In the genomic region with DNA sequence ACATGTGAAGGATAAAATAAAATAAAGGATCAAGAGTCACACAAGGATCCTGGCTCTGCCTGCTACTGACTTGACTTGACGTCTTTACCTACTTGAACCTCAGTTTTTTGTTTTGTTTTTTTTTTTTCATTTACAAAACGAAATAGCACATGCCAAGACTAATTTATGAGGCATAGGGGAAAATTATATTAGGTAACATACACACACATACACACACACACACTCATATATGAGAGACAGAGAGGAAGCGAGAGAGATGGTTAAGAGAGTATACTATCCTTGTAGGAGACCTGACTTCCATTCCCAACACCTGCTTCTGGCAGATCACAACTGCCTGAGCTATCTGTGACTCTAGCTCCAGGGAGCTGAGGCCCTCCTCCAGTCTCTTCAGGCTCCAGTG, we compare ENCODE assay signal across 8 mouse cellular contexts. TPM values are rescaled to one million over a fixed set of nuclear protein-coding genes. Genes with fewer than 3 reads are reported as not detected.
DNase-seq lines count a peak whose midpoint lies in the region; ATAC-seq and TF ChIP-seq lines count a peak whose summit lies in the region.

Macf1 (minus strand) TSS at position 101 of the 400 bp plus-strand sequence.

- ATAC-seq in embryonic facial prominence, embryonic 14.5 days (ENCODE audit: low read depth) = no peak
- no peak for ATAC-seq in heart, embryonic 16.5 days (replicated peaks; ENCODE audit: extremely low read depth, insufficient read depth, low FRiP score)
- no peak for ATAC-seq in neural tube, embryonic 15.5 days (ENCODE audit: low FRiP score)

- H3K4me2 ChIP-seq in embryonic facial prominence, embryonic 14.5 days (ENCODE audit: low read depth, low read length) = no peak within 1 kb of the TSS
- H3K4me2 ChIP-seq in heart, embryonic 16.5 days (ENCODE audit: low read depth, low read length) = no peak within 1 kb of the TSS
- H3K4me2 ChIP-seq in neural tube, embryonic 15.5 days = peak within 1 kb of the TSS; percentile 74

- no peak for DNase-seq in spleen, adult 2 months (ENCODE audit: low read depth in 1 of 2, low spot score in 2 of 2)
- DNase-seq in spleen, postnatal 4 days (ENCODE audit: low spot score in 2 of 2) = no peak
- DNase-seq in embryonic facial prominence, embryonic 14.5 days (ENCODE audit: low spot score) = no peak
- DNase-seq in left cerebral cortex, postnatal 36 days (ENCODE audit: low spot score in 2 of 2) = no peak
- no peak for DNase-seq in embryo, embryonic 11 days
- DNase-seq in right cerebral cortex, adult 2 months (ENCODE audit: low spot score in 2 of 2) = no peak

- H3K36me3 ChIP-seq in spleen, adult 2 months (ENCODE audit: control insufficient read depth, insufficient read depth, low read length) = no peaks in the 10 kb centered on the region
- H3K36me3 ChIP-seq in embryonic facial prominence, embryonic 14.5 days (ENCODE audit: control insufficient read depth, insufficient read depth, low read length) = 0 out of 2 replicates have a peak, but pooled peaks cover 10% of the 10 kb centered on the region
- no peaks in the 10 kb centered on the region for H3K36me3 ChIP-seq in heart, embryonic 16.5 days (ENCODE audit: control insufficient read depth, insufficient read depth)
- peaks cover 27% of the 10 kb centered on the region for H3K36me3 ChIP-seq in neural tube, embryonic 15.5 days

- intact Hi-C loops in left cerebral cortex, postnatal 36 days (cut with DNase I) = loop anchor here (5.0 kb wide), 1 partner anchor 33 kb away; the partner anchor contains the start of gene Ndufs5

- no peak within 1 kb of the TSS for H3K27ac ChIP-seq in spleen, adult 2 months (ENCODE audit: insufficient read depth, low read length)
- H3K27ac ChIP-seq in embryonic facial prominence, embryonic 14.5 days (replicated peaks; ENCODE audit: low read depth, low read length) = no peak within 1 kb of the TSS
- no peak within 1 kb of the TSS for H3K27ac ChIP-seq in heart, embryonic 16.5 days (ENCODE audit: low read length)
- H3K27ac ChIP-seq in neural tube, embryonic 15.5 days (replicated peaks) = peak within 1 kb of the TSS; percentile 90; the same call in 1 of the 2 replicates

- TF ChIP-seq CTCF in spleen, adult 2 months (IDR thresholded peaks at IDR 0.05; ENCODE audit: extremely low read depth, insufficient read depth, insufficient read length, insufficient replicate concordance) = no peak

- WGBS in spleen, adult 2 months = 81% methylated on average over 3 of the region's 3 CpGs
- 81% methylated on average over 3 of the region's 3 CpGs for WGBS in embryonic facial prominence, embryonic 14.5 days
- WGBS in heart, embryonic 16.5 days = 80% methylated on average over 3 of the region's 3 CpGs
- WGBS in neural tube, embryonic 15.5 days = 72% methylated on average over 3 of the region's 3 CpGs

- no peak within 1 kb of the TSS for H3K4me3 ChIP-seq in spleen, adult 2 months (ENCODE audit: extremely low read depth, insufficient read depth, insufficient read length)
- H3K4me3 ChIP-seq in embryonic facial prominence, embryonic 14.5 days (ENCODE audit: low read depth, low read length) = no peak within 1 kb of the TSS
- no peak within 1 kb of the TSS for H3K4me3 ChIP-seq in heart, embryonic 16.5 days (ENCODE audit: low read length)
- peak within 1 kb of the TSS; percentile 76 for H3K4me3 ChIP-seq in neural tube, embryonic 15.5 days (replicated peaks)

- no peak for TF ChIP-seq POLR2A in spleen, adult 2 months (IDR thresholded peaks at IDR 0.05; ENCODE audit: low read depth, low read length)

- peaks cover 16% of the 10 kb centered on the region for H3K27me3 ChIP-seq in spleen, adult 2 months (ENCODE audit: control insufficient read depth, insufficient read depth, low read length)
- H3K27me3 ChIP-seq in embryonic facial prominence, embryonic 14.5 days (replicated peaks; ENCODE audit: control insufficient read depth, insufficient read depth, low read length) = peaks cover 12% of the 10 kb centered on the region; the same call in 1 of the 2 replicates
- H3K27me3 ChIP-seq in heart, embryonic 16.5 days (ENCODE audit: control insufficient read depth, insufficient read depth, low read length) = no peaks in the 10 kb centered on the region; the same call in 1 of the 2 replicates
- H3K27me3 ChIP-seq in neural tube, embryonic 15.5 days (replicated peaks) = no peaks in the 10 kb centered on the region

- H3K4me1 ChIP-seq in spleen, adult 2 months (ENCODE audit: control insufficient read depth, insufficient read depth, insufficient read length) = peaks cover 5% of the 10 kb centered on the region; the same call in 1 of the 2 replicates
- peaks cover 11% of the 10 kb centered on the region; the same call in 1 of the 2 replicates for H3K4me1 ChIP-seq in embryonic facial prominence, embryonic 14.5 days (ENCODE audit: control insufficient read depth, insufficient read depth, low read length)
- H3K4me1 ChIP-seq in heart, embryonic 16.5 days (ENCODE audit: control insufficient read depth, insufficient read depth, low read length) = peaks cover 26% of the 10 kb centered on the region
- peaks cover 48% of the 10 kb centered on the region for H3K4me1 ChIP-seq in neural tube, embryonic 15.5 days

- H3K9ac ChIP-seq in embryonic facial prominence, embryonic 14.5 days (ENCODE audit: low read depth, low read length) = no peak within 1 kb of the TSS
- no peak within 1 kb of the TSS for H3K9ac ChIP-seq in heart, embryonic 16.5 days (ENCODE audit: low read length)
- H3K9ac ChIP-seq in neural tube, embryonic 15.5 days (replicated peaks) = 0 out of 2 replicates have a peak within 1 kb of the TSS, but pooled peaks have one; percentile 85

- H3K9me3 ChIP-seq in embryonic facial prominence, embryonic 14.5 days (ENCODE audit: control insufficient read depth, low read length) = no peaks in the 10 kb centered on the region
- no peaks in the 10 kb centered on the region for H3K9me3 ChIP-seq in heart, embryonic 16.5 days (replicated peaks; ENCODE audit: control insufficient read depth, low read length)
- H3K9me3 ChIP-seq in neural tube, embryonic 15.5 days (replicated peaks) = no peaks in the 10 kb centered on the region

RNA-seq across cellular contexts. Expression of gene Macf1, which starts in this region (rescaled TPM):
- 131 and 142 TPM in 2 replicates for polyA plus RNA-seq in spleen, adult 2 months (2012; rRNA removed)
- 70.5 and 80.5 TPM in 2 replicates for polyA plus RNA-seq in embryonic facial prominence, embryonic 14.5 days (2014; fragmentation: Nextera tagmentation; extraction: Ambion mirVana)
- 47.1 and 58.8 TPM in 2 replicates for polyA plus RNA-seq in heart, embryonic 16.5 days (2015; fragmentation: Nextera tagmentation; extraction: Ambion mirVana)
- total RNA-seq in left cerebral cortex, postnatal 36 days (2021) = 100 to 1,000 TPM; 187 to 233 TPM
- polyA plus RNA-seq in neural tube, embryonic 15.5 days (2015; fragmentation: Nextera tagmentation; extraction: Ambion mirVana) = 57.6 and 62.6 TPM in 2 replicates
